In genomic region chr7:109957996-109958789, GRCm38 (mm10) we compare ENCODE assay signal across 9 mouse cellular contexts. TPM values are rescaled to one million over a fixed set of nuclear protein-coding genes. Genes with fewer than 3 reads are reported as not detected.
A peak's percentile ranks its signal among the peaks of the same experiment; 100 is the strongest.
DNase-seq lines count a peak whose midpoint lies in the region; ATAC-seq lines count a peak whose summit lies in the region.
"Had no signal": no experiment of that assay in that cellular context is flagged by ENCODE, and none has a peak within 500 bp of the region (broad histone marks: within the 10 kb centered on the region; RNA-seq: fewer than 3 reads in every experiment).

No protein-coding gene starts in this region.

- H3K27ac ChIP-seq in embryonic facial prominence, embryonic 10.5 days (replicated peaks), result no peak overlapping the region
- H3K27ac ChIP-seq in hindbrain, embryonic 15.5 days (replicated peaks), result peak overlapping the region; percentile 31; the same call in 1 of the 2 replicates
- H3K27ac ChIP-seq in midbrain, embryonic 15.5 days, result no peak overlapping the region

- H3K9ac ChIP-seq in hindbrain, embryonic 15.5 days, result peak overlapping the region; percentile 29; the same call in 1 of the 2 replicates
- H3K9ac ChIP-seq in midbrain, embryonic 15.5 days, result peak overlapping the region; percentile 94; the same call in 1 of the 2 replicates

- DNase-seq in kidney, adult 9 months, result peak; percentile 22
- no peak for DNase-seq in kidney, postnatal 14 days
- no peak for DNase-seq in embryonic facial prominence, embryonic 10.5 days (ENCODE audit: low spot score)
- DNase-seq in embryo, embryonic 10.5 days (ENCODE audit: low spot score), result no peak
- no peak for DNase-seq in cerebellum, postnatal 36 days
- DNase-seq: cerebellum, adult 11-12 months had no signal

- H3K36me3 ChIP-seq in embryonic facial prominence, embryonic 10.5 days (replicated peaks), result no peaks in the 10 kb centered on the region
- H3K36me3 ChIP-seq in hindbrain, embryonic 15.5 days, result no peaks in the 10 kb centered on the region
- no peaks in the 10 kb centered on the region for H3K36me3 ChIP-seq in midbrain, embryonic 15.5 days (replicated peaks)

- H3K9me3 ChIP-seq in embryonic facial prominence, embryonic 10.5 days, result no peaks in the 10 kb centered on the region
- H3K9me3 ChIP-seq in hindbrain, embryonic 15.5 days, result no peaks in the 10 kb centered on the region
- H3K9me3 ChIP-seq in midbrain, embryonic 15.5 days, result no peaks in the 10 kb centered on the region

- 75% methylated on average over 8 of the region's 8 CpGs for WGBS in embryonic facial prominence, embryonic 10.5 days
- 56% methylated on average over 8 of the region's 8 CpGs for WGBS in hindbrain, embryonic 15.5 days
- 70% methylated on average over 8 of the region's 8 CpGs for WGBS in midbrain, embryonic 15.5 days

- H3K4me2 ChIP-seq in hindbrain, embryonic 15.5 days, result peak overlapping the region; percentile 82
- H3K4me2 ChIP-seq in midbrain, embryonic 15.5 days, result peak overlapping the region; percentile 77

- H3K4me1 ChIP-seq in embryonic facial prominence, embryonic 10.5 days, result peaks cover 46% of the 10 kb centered on the region
- H3K4me1 ChIP-seq in hindbrain, embryonic 15.5 days (replicated peaks), result peaks cover 45% of the 10 kb centered on the region
- peaks cover 39% of the 10 kb centered on the region for H3K4me1 ChIP-seq in midbrain, embryonic 15.5 days

- no peak for ATAC-seq in hindbrain, embryonic 15.5 days (ENCODE audit: low FRiP score, low read depth)
- ATAC-seq in midbrain, embryonic 15.5 days (replicated peaks), result no peak
- ATAC-seq in megakaryocyte progenitor cell, adult 5-6 weeks (replicated peaks; ENCODE audit: poor library complexity), result no peak

- 0 out of 2 replicates have a peak, but pooled peaks cover 9% of the 10 kb centered on the region for H3K27me3 ChIP-seq in embryonic facial prominence, embryonic 10.5 days (replicated peaks; ENCODE audit: low read depth, poor library complexity, severe bottlenecking)
- H3K27me3 ChIP-seq in hindbrain, embryonic 15.5 days, result no peaks in the 10 kb centered on the region
- no peaks in the 10 kb centered on the region for H3K27me3 ChIP-seq in midbrain, embryonic 15.5 days (replicated peaks)

- peak overlapping the region; percentile 93 for H3K4me3 ChIP-seq in embryonic facial prominence, embryonic 10.5 days
- peak overlapping the region; percentile 82 for H3K4me3 ChIP-seq in hindbrain, embryonic 15.5 days
- H3K4me3 ChIP-seq in midbrain, embryonic 15.5 days, result peak overlapping the region; percentile 82

RNA-seq across cellular contexts. Expression of gene Dennd5a, which starts 2.1 kb away (rescaled TPM):
- 28.2 and 33.3 TPM in 2 replicates for polyA plus RNA-seq in embryonic facial prominence, embryonic 10.5 days (2016; fragmentation: Nextera tagmentation; extraction: Ambion mirVana)
- polyA plus RNA-seq in hindbrain, embryonic 15.5 days (2015; fragmentation: Nextera tagmentation; extraction: Ambion mirVana), result 44.6 TPM in 2 replicates
- polyA plus RNA-seq in midbrain, embryonic 15.5 days (2015; fragmentation: Nextera tagmentation; extraction: Ambion mirVana), result 41.7 and 46.2 TPM in 2 replicates
- 96.7 and 103 TPM in 2 replicates for total RNA-seq in megakaryocyte progenitor cell, adult 5-6 weeks (2015)
- 54.9 and 57.8 TPM in 2 replicates for total RNA-seq in megakaryocyte progenitor cell, adult 5-6 weeks (2017)

RNA-seq across cellular contexts. Expression of gene Tmem41b, which starts 28.5 kb away (rescaled TPM):
- 68.5 and 73.6 TPM in 2 replicates for polyA plus RNA-seq in embryonic facial prominence, embryonic 10.5 days (2016; fragmentation: Nextera tagmentation; extraction: Ambion mirVana)
- 61.8 and 65.6 TPM in 2 replicates for polyA plus RNA-seq in hindbrain, embryonic 15.5 days (2015; fragmentation: Nextera tagmentation; extraction: Ambion mirVana)
- polyA plus RNA-seq in midbrain, embryonic 15.5 days (2015; fragmentation: Nextera tagmentation; extraction: Ambion mirVana), result 58.1 and 63.1 TPM in 2 replicates
- total RNA-seq in megakaryocyte progenitor cell, adult 5-6 weeks (2015), result 31.5 and 32.8 TPM in 2 replicates
- total RNA-seq in megakaryocyte progenitor cell, adult 5-6 weeks (2017), result 33.3 and 34.5 TPM in 2 replicates

RNA-seq across cellular contexts. Expression of gene Ipo7, which starts 59.9 kb away (rescaled TPM):
- 57.0 and 57.5 TPM in 2 replicates for polyA plus RNA-seq in embryonic facial prominence, embryonic 10.5 days (2016; fragmentation: Nextera tagmentation; extraction: Ambion mirVana)
- polyA plus RNA-seq in hindbrain, embryonic 15.5 days (2015; fragmentation: Nextera tagmentation; extraction: Ambion mirVana), result 41.2 and 44.9 TPM in 2 replicates
- 40.3 and 43.1 TPM in 2 replicates for polyA plus RNA-seq in midbrain, embryonic 15.5 days (2015; fragmentation: Nextera tagmentation; extraction: Ambion mirVana)
- total RNA-seq in megakaryocyte progenitor cell, adult 5-6 weeks (2015), result 121 and 127 TPM in 2 replicates
- 205 and 250 TPM in 2 replicates for total RNA-seq in megakaryocyte progenitor cell, adult 5-6 weeks (2017)
